8 mouse cellular contexts compared by ENCODE assay signal in the genomic region with DNA sequence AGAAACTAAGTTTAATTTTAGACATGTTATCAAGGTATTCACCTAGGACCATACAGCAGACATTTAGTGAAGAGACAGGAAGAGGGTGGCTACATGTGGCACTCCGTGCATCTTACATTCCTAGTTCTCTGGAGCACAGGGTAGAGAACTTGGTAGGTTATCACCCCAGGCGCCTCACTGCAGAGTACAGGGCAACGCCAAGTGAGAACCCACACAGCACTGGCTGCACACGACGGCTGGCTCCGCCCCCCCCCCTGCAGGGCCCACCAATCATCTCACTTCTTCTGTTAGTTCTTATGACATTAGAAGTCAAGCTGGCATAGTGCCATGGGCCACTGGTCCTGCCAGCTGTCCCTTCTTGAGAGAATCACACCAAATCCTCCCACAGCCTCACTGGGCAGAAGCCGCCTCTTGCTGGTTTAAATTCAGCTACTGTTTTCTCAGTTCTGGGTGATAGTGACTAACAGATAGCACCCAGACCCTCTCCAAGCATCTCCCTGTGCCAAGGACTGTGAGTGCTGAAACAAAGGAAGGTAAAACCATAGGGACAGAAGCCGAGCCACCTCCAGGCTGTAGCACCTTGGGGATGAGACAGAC.
DNase-seq lines count a peak whose midpoint lies in the region; ATAC-seq and TF ChIP-seq lines count a peak whose summit lies in the region.

No protein-coding gene starts in this region.

- TF ChIP-seq CTCF in kidney, postnatal 0 days (IDR thresholded peaks at IDR 0.05; ENCODE audit: low read depth), result no peak

- H3K27ac ChIP-seq in kidney, postnatal 0 days, result peak overlapping the region; percentile 38
- peak overlapping the region; percentile 74 for H3K27ac ChIP-seq in embryonic facial prominence, embryonic 13.5 days
- no peak overlapping the region for H3K27ac ChIP-seq in limb, embryonic 14.5 days (replicated peaks; ENCODE audit: low read depth, low read length)

- H3K9me3 ChIP-seq in kidney, postnatal 0 days (replicated peaks; ENCODE audit: low read length), result no peaks in the 10 kb centered on the region
- H3K9me3 ChIP-seq in embryonic facial prominence, embryonic 13.5 days, result no peaks in the 10 kb centered on the region
- no peaks in the 10 kb centered on the region for H3K9me3 ChIP-seq in limb, embryonic 14.5 days (ENCODE audit: control insufficient read depth, low read length)

- TF ChIP-seq POLR2A in limb, embryonic 14.5 days (IDR thresholded peaks at IDR 0.05; ENCODE audit: borderline replicate concordance, extremely low read depth, insufficient read depth, insufficient read length), result no peak

- no peak for ATAC-seq in kidney, postnatal 0 days (replicated peaks; ENCODE audit: low FRiP score, low read depth)
- peak; percentile 20; the same call in 1 of the 2 replicates for ATAC-seq in embryonic facial prominence, embryonic 13.5 days (ENCODE audit: insufficient number of reproducible peaks, insufficient read depth, low FRiP score, low TSS enrichment, low read depth)
- no peak for ATAC-seq in limb, embryonic 14.5 days (ENCODE audit: low FRiP score, low read depth)
- ATAC-seq in activated CD4-positive, CD25-positive, alpha-beta regulatory T cell, adult 4 months, result no peak

- no peaks in the 10 kb centered on the region for H3K36me3 ChIP-seq in kidney, postnatal 0 days (ENCODE audit: insufficient read depth, low read length)
- no peaks in the 10 kb centered on the region for H3K36me3 ChIP-seq in embryonic facial prominence, embryonic 13.5 days
- no peaks in the 10 kb centered on the region for H3K36me3 ChIP-seq in limb, embryonic 14.5 days (ENCODE audit: control insufficient read depth, insufficient read depth, low read length)

- 77% methylated on average over 8 of the region's 8 CpGs for WGBS in kidney, postnatal 0 days
- whole genome bisulfite sequencing in embryonic facial prominence, embryonic 13.5 days, result 85% methylated on average over 8 of the region's 8 CpGs
- WGBS in limb, embryonic 14.5 days, result 87% methylated on average over 8 of the region's 8 CpGs

- no peak overlapping the region for H3K9ac ChIP-seq in kidney, postnatal 0 days (ENCODE audit: low read depth, low read length)
- no peak overlapping the region for H3K9ac ChIP-seq in embryonic facial prominence, embryonic 13.5 days
- H3K9ac ChIP-seq in limb, embryonic 14.5 days (ENCODE audit: low read depth, low read length, severe bottlenecking), result no peak overlapping the region

- DNase-seq in kidney, postnatal 0 days (ENCODE audit: low spot score), result no peak
- DNase-seq in kidney, adult 11 months, result no peak
- DNase-seq in frontal cortex, postnatal 25 days (ENCODE audit: low spot score in 2 of 2), result peak; percentile 36 to 40
- DNase-seq in limb, embryonic 14.5 days (ENCODE audit: low spot score), result peak; percentile 49
- DNase-seq in thymus, postnatal 0 days (ENCODE audit: low spot score), result no peak
- no peak for DNase-seq in urinary bladder, postnatal 10 days (ENCODE audit: low spot score)

- no peak overlapping the region for H3K4me3 ChIP-seq in kidney, postnatal 0 days (replicated peaks; ENCODE audit: low read depth, low read length)
- no peak overlapping the region for H3K4me3 ChIP-seq in embryonic facial prominence, embryonic 13.5 days
- no peak overlapping the region for H3K4me3 ChIP-seq in limb, embryonic 14.5 days (replicated peaks; ENCODE audit: low read length)

- H3K4me1 ChIP-seq in kidney, postnatal 0 days (replicated peaks; ENCODE audit: insufficient read depth, low read length), result no peaks in the 10 kb centered on the region
- H3K4me1 ChIP-seq in embryonic facial prominence, embryonic 13.5 days, result peaks cover 24% of the 10 kb centered on the region
- H3K4me1 ChIP-seq in limb, embryonic 14.5 days (ENCODE audit: control insufficient read depth, insufficient read depth, low read length), result peaks cover 22% of the 10 kb centered on the region

- no peaks in the 10 kb centered on the region for H3K27me3 ChIP-seq in kidney, postnatal 0 days (ENCODE audit: insufficient read depth, low read length)
- no peaks in the 10 kb centered on the region for H3K27me3 ChIP-seq in embryonic facial prominence, embryonic 13.5 days
- H3K27me3 ChIP-seq in limb, embryonic 14.5 days (ENCODE audit: control insufficient read depth, insufficient read depth, low read length), result no peaks in the 10 kb centered on the region

- H3K4me2 ChIP-seq in kidney, postnatal 0 days (ENCODE audit: low read length), result no peak overlapping the region
- no peak overlapping the region for H3K4me2 ChIP-seq in embryonic facial prominence, embryonic 13.5 days
- no peak overlapping the region for H3K4me2 ChIP-seq in limb, embryonic 14.5 days (replicated peaks; ENCODE audit: low read depth, low read length, severe bottlenecking)

Comparison
In these comparisons a context has a peak if more than half of its experiments do, and no peak if none do; other contexts are left out.
1. DNase-seq: peak in frontal cortex, postnatal 25 days (2 of 2) and limb, embryonic 14.5 days (single experiment); none in kidney, postnatal 0 days (single experiment), kidney, adult 11 months (single experiment), thymus, postnatal 0 days (single experiment) and urinary bladder, postnatal 10 days (single experiment).